In genomic region chr9:88274040-88274439, GRCm38 (mm10) we compare ENCODE assay signal across 8 mouse cellular contexts. TPM values are rescaled to one million over a fixed set of nuclear protein-coding genes. Genes with fewer than 3 reads are reported as not detected.
DNase-seq lines count a peak whose midpoint lies in the region; ATAC-seq and TF ChIP-seq lines count a peak whose summit lies in the region.

No protein-coding gene starts in this region.

- intact Hi-C loops in heart, postnatal 14 days (cut with DNase I) = loop anchor here (10.0 kb wide), 1 partner anchor 51 kb away; the partner anchor contains the start of gene Nt5e

- no peak overlapping the region for H3K4me2 ChIP-seq in lung, embryonic 14.5 days

- DNase-seq in layer of hippocampus, adult 18-20 months (ENCODE audit: low spot score in 2 of 2) = peak; percentile 16 to 38
- no peak for DNase-seq in layer of hippocampus, adult 9-10 months (ENCODE audit: low spot score)
- peak; percentile 36 for DNase-seq in cerebellum, adult 8-10 months
- DNase-seq in heart, postnatal 14 days = peak; percentile 24 to 61
- peak; percentile 38 for DNase-seq in lung, embryonic 14.5 days
- no peak for DNase-seq in spleen, postnatal 4 days (ENCODE audit: low spot score in 2 of 2)
- DNase-seq in yolk sac, embryonic 10.5 days (ENCODE audit: low spot score) = no peak
- DNase-seq in right cerebral cortex, postnatal 25 days = no peak

- TF ChIP-seq CTCF in lung, embryonic 14.5 days (IDR thresholded peaks at IDR 0.05; ENCODE audit: low read depth) = no peak

- H3K36me3 ChIP-seq in lung, embryonic 14.5 days (ENCODE audit: insufficient read depth) = no peaks in the 10 kb centered on the region

- H3K4me3 ChIP-seq in lung, embryonic 14.5 days (ENCODE audit: low read depth, low read length) = no peak overlapping the region

- H3K27me3 ChIP-seq in lung, embryonic 14.5 days (ENCODE audit: insufficient read depth, low read length) = no peaks in the 10 kb centered on the region

- no peaks in the 10 kb centered on the region for H3K4me1 ChIP-seq in lung, embryonic 14.5 days (ENCODE audit: insufficient read depth)

- H3K27ac ChIP-seq in lung, embryonic 14.5 days (ENCODE audit: low read depth) = no peak overlapping the region

- no peak for ATAC-seq in lung, embryonic 14.5 days (ENCODE audit: insufficient read depth)

- no peak overlapping the region for H3K9ac ChIP-seq in lung, embryonic 14.5 days

- H3K9me3 ChIP-seq in lung, embryonic 14.5 days (ENCODE audit: low read depth, low read length) = no peaks in the 10 kb centered on the region

RNA-seq across cellular contexts. Expression of gene Nt5e, which starts 53.0 kb away (rescaled TPM):
- total RNA-seq in layer of hippocampus, adult 18-20 months (2021) = 1 to 10 TPM; 2.7 to 3.7 TPM
- total RNA-seq in heart, postnatal 14 days (2021) = 10 to 100 TPM; 15.1 to 15.5 TPM
- polyA plus RNA-seq in lung, embryonic 14.5 days (2014; fragmentation: Nextera tagmentation; extraction: Ambion mirVana) = 2.1 and 2.3 TPM in 2 replicates

Comparison
In these comparisons a context has a peak if more than half of its experiments do, and no peak if none do; other contexts are left out.
1. DNase-seq: peak in layer of hippocampus, adult 18-20 months (2 of 2), cerebellum, adult 8-10 months (single experiment), heart, postnatal 14 days (2 of 2) and lung, embryonic 14.5 days (single experiment); none in layer of hippocampus, adult 9-10 months (single experiment), spleen, postnatal 4 days (0 of 2), yolk sac, embryonic 10.5 days (single experiment) and right cerebral cortex, postnatal 25 days (single experiment).